Mouse (Mus musculus) CH12.LX (cell line): ENCODE results near the gene Mgat5. TPM values are rescaled to one million over a fixed set of nuclear protein-coding genes. Genes with fewer than 3 reads are reported as not detected.

Experiments
- DNase-seq: peaks from one replicate; pipeline ENCODE4 v3.0.0-alpha.2; 2013; ENCODE audit errors: extremely low read depth
- H3K27ac ChIP-seq: 2 replicates; pipeline ENCODE4 v1.5.1; 2012; ENCODE audit warnings: low read depth, mild to moderate bottlenecking, control low read depth, moderate library complexity; ENCODE audit not compliant: insufficient read depth
- H3K27me3 ChIP-seq: replicated peaks from 2 replicates; pipeline ENCODE3; 2012; ENCODE audit warnings: inconsistent platforms
- H3K36me3 ChIP-seq, 2 experiments: replicated peaks in 1 of 2; 2 replicates each; pipeline versions ENCODE3 to v1.6.1; 2012; ENCODE audit warnings: inconsistent platforms in 1 of 2, low read length in 1 of 2, mild to moderate bottlenecking in 1 of 2, mixed read lengths in 1 of 2, moderate library complexity in 1 of 2; ENCODE audit not compliant: control insufficient read depth in 1 of 2, insufficient read depth in 1 of 2
- H3K4me1 ChIP-seq, 2 experiments: 2 replicates each; pipeline ENCODE4 v1.6.1; 2012; ENCODE audit warnings: inconsistent platforms in 1 of 2, moderate library complexity in 1 of 2; ENCODE audit not compliant: insufficient read depth in 2 of 2, control insufficient read depth in 1 of 2
- H3K4me2 ChIP-seq: 2 replicates; pipeline ENCODE4 v1.6.1; 2012; ENCODE audit warnings: low read depth, mild to moderate bottlenecking, control low read depth; ENCODE audit not compliant: poor library complexity, insufficient read depth, severe bottlenecking
- H3K4me3 ChIP-seq, 3 experiments: fragments of 150-350 bp in 1 of 3; sonication (generic) in 1 of 3; replicated peaks in 1 of 3; 2 replicates each; pipeline versions ENCODE3 to v1.5.1; 2011 to 2012; ENCODE audit warnings: low read depth in 2 of 3, low read length in 2 of 3, mild to moderate bottlenecking in 2 of 3, moderate library complexity in 2 of 3, control low read depth in 1 of 3, improper control_type of control experiment in 1 of 3, inconsistent platforms in 1 of 3, mixed read lengths in 1 of 3; ENCODE audit not compliant: poor library complexity in 1 of 3
- H3K79me2 ChIP-seq: replicated peaks from 2 replicates; pipeline ENCODE4 v1.6.1; 2012; ENCODE audit warnings: mild to moderate bottlenecking, moderate library complexity; ENCODE audit not compliant: control insufficient read depth, poor library complexity, insufficient read depth, severe bottlenecking; ENCODE audit errors: extremely low read depth
- H3K9ac ChIP-seq: 2 replicates; pipeline ENCODE4 v1.6.1; 2012; ENCODE audit warnings: low read depth, mild to moderate bottlenecking, control low read depth, moderate library complexity; ENCODE audit not compliant: insufficient read depth
- H3K9me3 ChIP-seq: replicated peaks from 2 replicates; pipeline ENCODE3; 2012; ENCODE audit warnings: low read length, inconsistent platforms, mixed read lengths
- CHD2 ChIP-seq: IDR thresholded peaks from 2 replicates; pipeline ENCODE4 v1.6.1; 2011; ENCODE audit warnings: low read length, improper control_type of control experiment
- CTCF ChIP-seq, 2 experiments: IDR thresholded peaks in 1 of 2; conservative IDR thresholded peaks in 1 of 2; 2 replicates each; pipeline ENCODE4 v1.5.1; 2011 to 2012; ENCODE audit warnings: low read depth in 2 of 2, low read length in 2 of 2, improper control_type of control experiment in 1 of 2, inconsistent platforms in 1 of 2, mild to moderate bottlenecking in 1 of 2, moderate library complexity in 1 of 2
- E2F4 ChIP-seq: IDR thresholded peaks from 2 replicates; pipeline ENCODE4 v1.6.1; 2011; ENCODE audit warnings: low read depth, low read length, improper control_type of control experiment; ENCODE audit not compliant: insufficient replicate concordance
- IRF4 ChIP-seq: IDR thresholded peaks from 2 replicates; pipeline ENCODE4 v1.6.1; 2014; ENCODE audit warnings: low read depth, mild to moderate bottlenecking, inconsistent platforms, low read length, improper control_type of control experiment
- MAFK ChIP-seq: IDR thresholded peaks from 2 replicates; pipeline ENCODE4 v1.6.1; 2011; ENCODE audit warnings: low read length, improper control_type of control experiment; ENCODE audit not compliant: insufficient replicate concordance
- MAX ChIP-seq: IDR thresholded peaks from 2 replicates; pipeline ENCODE4 v1.6.1; 2011; ENCODE audit warnings: low read length, improper control_type of control experiment
- NRF1 ChIP-seq: IDR thresholded peaks from 2 replicates; pipeline ENCODE4 v1.6.1; 2014; ENCODE audit warnings: low read depth, mild to moderate bottlenecking, inconsistent platforms, low read length, improper control_type of control experiment, moderate library complexity
- RAD21 ChIP-seq: IDR thresholded peaks from 2 replicates; pipeline ENCODE4 v1.6.1; 2011; ENCODE audit warnings: low read depth, mild to moderate bottlenecking, low read length, improper control_type of control experiment, moderate library complexity
- SMC3 ChIP-seq: IDR thresholded peaks from 2 replicates; pipeline ENCODE4 v1.6.1; 2011; ENCODE audit warnings: low read depth, low read length, improper control_type of control experiment
- TCF12 ChIP-seq: IDR thresholded peaks from 2 replicates; pipeline ENCODE4 v1.6.1; 2014; ENCODE audit warnings: low read depth, mild to moderate bottlenecking, inconsistent platforms, low read length, improper control_type of control experiment
- ZC3H11A ChIP-seq: IDR thresholded peaks from 2 replicates; pipeline ENCODE4 v1.6.1; 2012; ENCODE audit warnings: low read depth, mild to moderate bottlenecking, inconsistent platforms, low read length, improper control_type of control experiment
- ZKSCAN1 ChIP-seq: IDR thresholded peaks from 2 replicates; pipeline ENCODE4 v1.6.1; 2012; ENCODE audit warnings: low read depth, inconsistent platforms, low read length, improper control_type of control experiment, borderline replicate concordance
- ZNF384 ChIP-seq: IDR thresholded peaks from 2 replicates; pipeline ENCODE4 v1.6.1; 2012; ENCODE audit warnings: low read depth, low read length, improper control_type of control experiment, inconsistent platforms
- dilution Hi-C: fragments of 300-500 bp; cut with MboI; formaldehyde crosslinking; loops from 2 replicates; pipeline ENCODE4 v1.14.3; 2020; ENCODE audit warnings: low sequenced_read_pairs; ENCODE audit not compliant: extremely low pct_unique_long_range_greater_than_20kb, extremely low pct_ligation_motif_present
- in situ Hi-C: fragments of 300-500 bp; cut with MboI; formaldehyde crosslinking; loops from 3 replicates; pipeline ENCODE4 v1.14.3; 2019; ENCODE audit warnings: low sequenced_read_pairs, low pct_ligation_motif_present, low pct_unique_long_range_greater_than_20kb, mixed read lengths
- polyA plus RNA-seq: library from polyadenylated mRNA; unstranded; fragments of >175 nt; gene quantifications from 2 replicates; pipeline ENCODE4 v1.2.1, GENCODE M21; 2012; ENCODE audit warnings: low read depth; ENCODE audit not compliant: insufficient read length
- total RNA-seq, 2 experiments: library from RNA; depleted of rRNA; stranded (reverse); fragments of 300-350 nt in 1 of 2; fragments of >200 nt in 1 of 2; gene quantifications; 2 replicates each; pipeline ENCODE4 v1.2.3; 2012 to 2014

Gene Mgat5
- total and polyA plus RNA-seq, 3 experiments = 5.9 to 8.8 (median 6.6) TPM

GRCm38 (mm10) chr1:127441007-127441406 lies 236.2 kb downstream of the Mgat5 start:
- in situ Hi-C loops = no loop called here
- H3K36me3 ChIP-seq = peaks cover 0 to 21% of the 10 kb centered on the region in 2 experiments

GRCm38 (mm10) chr1:127441736-127442135 lies 236.9 kb downstream of the Mgat5 start:
- H3K79me2 ChIP-seq = no peaks in the 10 kb centered on the region

More at GRCm38 (mm10) chr1:127441007-127441406, 236.2 kb downstream of the Mgat5 start:
- Histone ChIP-seq H3K79me2 (no peaks in the 10 kb centered on the region), H3K9me3 (no peaks in the 10 kb centered on the region), H3K4me3 (no peak overlapping the region), H3K27me3 (no peaks in the 10 kb centered on the region), H3K9ac (no peak overlapping the region), H3K4me2 (no peak overlapping the region), H3K4me1 (peaks cover 32 to 70% of the 10 kb centered on the region in 2 experiments), H3K27ac (no peak overlapping the region)
- no peak for DNase-seq
- dilution Hi-C loops = no loop called here
- TF ChIP-seq MAX = no peak
- no peak for TF ChIP-seq RAD21
- no peak for TF ChIP-seq E2F4
- TF ChIP-seq TCF12 = no peak
- no peak for TF ChIP-seq ZKSCAN1
- TF ChIP-seq NRF1 = no peak
- TF ChIP-seq MAFK = no peak
- no peak for TF ChIP-seq ZNF384
- TF ChIP-seq CHD2 = no peak
- no peak for TF ChIP-seq IRF4
- TF ChIP-seq ZC3H11A = no peak

More at GRCm38 (mm10) chr1:127441736-127442135, 236.9 kb downstream of the Mgat5 start:
- no peak overlapping the region for H3K9ac ChIP-seq
- in situ Hi-C loops = no loop called here
- peak in 1 of 2 experiments; percentile 52; a peak in 2 of 4 replicates for TF ChIP-seq CTCF (conservative IDR thresholded peaks at IDR 0.05 in 1 of 2, IDR thresholded peaks at IDR 0.05 in 1 of 2; ENCODE audit: low read depth in 2 of 2, low read length in 2 of 2)
- no peak for TF ChIP-seq CHD2
- peak; percentile 57 for TF ChIP-seq RAD21
- peak; percentile 60 for TF ChIP-seq SMC3
- TF ChIP-seq TCF12 = no peak
- TF ChIP-seq, all 38 proteins: peak for 3
- H3K27me3 ChIP-seq = no peaks in the 10 kb centered on the region
- peaks cover 0 to 25% of the 10 kb centered on the region in 2 experiments for H3K36me3 ChIP-seq
- H3K4me3 ChIP-seq = no peak overlapping the region
- no peaks in the 10 kb centered on the region for H3K9me3 ChIP-seq
- DNase-seq = peak; percentile 42
- H3K4me1 ChIP-seq = peaks cover 31 to 70% of the 10 kb centered on the region in 2 experiments
- dilution Hi-C loops = no loop called here
- H3K27ac ChIP-seq = no peak overlapping the region
- no peak overlapping the region for H3K4me2 ChIP-seq
